Mouse (Mus musculus) liver, embryonic 15.5 days (tissue): ENCODE measurements around the gene Krtap15. TPM values are rescaled to one million over a fixed set of nuclear protein-coding genes. Genes with fewer than 3 reads are reported as not detected.

Source experiments
- ATAC-seq: fragments of 200-750 bp; cut with Nextera tagmentation; 2 replicates; pipeline ENCODE4 v1.8.0; 2017; ENCODE audit warnings: moderate number of reproducible peaks, mild to moderate bottlenecking, moderate library complexity; ENCODE audit not compliant: insufficient read depth
- H3K27ac ChIP-seq: fragments of 300-500 bp; sonication (generic); replicated peaks from 2 replicates; pipeline ENCODE4 v1.5.1; 2015; ENCODE audit warnings: mild to moderate bottlenecking, inconsistent platforms
- H3K27me3 ChIP-seq: fragments of 300-500 bp; sonication (generic); 2 replicates; pipeline ENCODE4 v1.6.1; 2015; ENCODE audit warnings: mild to moderate bottlenecking, inconsistent platforms
- H3K36me3 ChIP-seq: fragments of 300-500 bp; sonication (generic); replicated peaks from 2 replicates; pipeline ENCODE4 v1.6.1; 2015; ENCODE audit warnings: moderate library complexity, mild to moderate bottlenecking, inconsistent platforms
- H3K4me1 ChIP-seq: fragments of 300-500 bp; sonication (generic); replicated peaks from 2 replicates; pipeline ENCODE4 v1.6.1; 2015; ENCODE audit warnings: inconsistent platforms
- H3K4me2 ChIP-seq: fragments of 300-500 bp; sonication (generic); 2 replicates; pipeline ENCODE4 v1.6.1; 2015; ENCODE audit warnings: moderate library complexity, mild to moderate bottlenecking, inconsistent platforms
- H3K4me3 ChIP-seq: fragments of 300-500 bp; sonication (generic); replicated peaks from 2 replicates; pipeline ENCODE4 v1.5.1; 2015; ENCODE audit warnings: mild to moderate bottlenecking, inconsistent platforms
- H3K9ac ChIP-seq: fragments of 300-500 bp; sonication (generic); 2 replicates; pipeline ENCODE4 v1.6.1; 2015; ENCODE audit warnings: moderate library complexity, mild to moderate bottlenecking, inconsistent platforms
- H3K9me3 ChIP-seq: fragments of 300-500 bp; sonication (generic); replicated peaks from 2 replicates; pipeline ENCODE4 v1.6.1; 2016; ENCODE audit warnings: inconsistent platforms
- WGBS: fragments of 180-500 bp; shearing (Covaris S2); methylation state at CpG from one replicate; pipeline ENCODE4 v1.1.7; 2015; ENCODE audit warnings: mixed read lengths; ENCODE audit not compliant: insufficient replicate concordance; 5-methylcytosine and 5-hydroxymethylcytosine counted together
- polyA plus RNA-seq: library from polyadenylated mRNA; unstranded; fragments of >200 nt; fragmentation: Nextera tagmentation; extraction: Ambion mirVana; gene quantifications from 2 replicates; pipeline ENCODE4 v1.2.1, GENCODE M21; 2015

The Krtap15 gene
- polyA plus RNA-seq, 1 experiment from 2014 or later: not detected

- H3K27ac ChIP-seq: no peak overlapping the region
- ATAC-seq: no peak
- WGBS: 61% methylated on average over 4 of the region's 4 CpGs
- H3K9me3 ChIP-seq: no peaks in the 10 kb centered on the region
- H3K27me3 ChIP-seq: no peaks in the 10 kb centered on the region
- H3K4me3 ChIP-seq: no peak overlapping the region
- H3K4me2 ChIP-seq: no peak overlapping the region
- no peaks in the 10 kb centered on the region for H3K4me1 ChIP-seq
- H3K9ac ChIP-seq: no peak overlapping the region
- no peaks in the 10 kb centered on the region for H3K36me3 ChIP-seq
Observed at GRCm38 (mm10) chr16:88864887-88865407, 44.9 kb downstream of the Krtap15 start.

GRCm38 (mm10) chr16:88869311-88869710, 49.3 kb downstream of the Krtap15 start, which contains the start of gene Krtap19-1:
Krtap19-1 (minus strand) TSS chr16:88869411.
- Histone ChIP-seq H3K36me3 (no peaks in the 10 kb centered on the region), H3K9ac (no peak within 1 kb of the TSS), H3K9me3 (no peaks in the 10 kb centered on the region), H3K27ac (no peak within 1 kb of the TSS), H3K4me2 (no peak within 1 kb of the TSS), H3K4me1 (no peaks in the 10 kb centered on the region), H3K27me3 (no peaks in the 10 kb centered on the region), H3K4me3 (no peak within 1 kb of the TSS)
- ATAC-seq: no peak
- WGBS: 71% methylated on average over 6 of the region's 6 CpGs

- H3K9me3 ChIP-seq: no peaks in the 10 kb centered on the region
- no peak within 1 kb of the TSS for H3K9ac ChIP-seq
- H3K4me1 ChIP-seq: no peaks in the 10 kb centered on the region
- H3K27ac ChIP-seq: no peak within 1 kb of the TSS
- no peaks in the 10 kb centered on the region for H3K27me3 ChIP-seq
- 89% methylated on average over 3 of the region's 3 CpGs for WGBS
- no peak within 1 kb of the TSS for H3K4me3 ChIP-seq
- no peak within 1 kb of the TSS for H3K4me2 ChIP-seq
- H3K36me3 ChIP-seq: no peaks in the 10 kb centered on the region
- ATAC-seq: no peak
Observed at GRCm38 (mm10) chr16:88874169-88874568, 54.2 kb downstream of the Krtap15 start, which contains the start of gene Krtap19-2. Krtap19-2 (minus strand) TSS chr16:88874269.

- H3K4me1 ChIP-seq: no peaks in the 10 kb centered on the region
- no peak within 1 kb of the TSS for H3K27ac ChIP-seq
- ATAC-seq: no peak
- H3K4me3 ChIP-seq: no peak within 1 kb of the TSS
- H3K9ac ChIP-seq: no peak within 1 kb of the TSS
- H3K36me3 ChIP-seq: no peaks in the 10 kb centered on the region
- no peaks in the 10 kb centered on the region for H3K27me3 ChIP-seq
- no peaks in the 10 kb centered on the region for H3K9me3 ChIP-seq
- no peak within 1 kb of the TSS for H3K4me2 ChIP-seq
- WGBS: 62% methylated on average over 2 of the region's 2 CpGs
Observed at GRCm38 (mm10) chr16:88877938-88878337, 57.9 kb downstream of the Krtap15 start, which contains the start of gene Krtap19-3. Krtap19-3 (minus strand) TSS chr16:88878038.

Other genes with a start within 250 kb of the Krtap15 start
- gene Krtap24-1, start 207.9 kb upstream of the Krtap15 start, polyA plus RNA-seq: not detected in 2 replicates
- gene 2310079G19Rik, start 192.5 kb upstream of the Krtap15 start, polyA plus RNA-seq: not detected in 2 replicates
- gene Krtap26-1, start 172.4 kb upstream of the Krtap15 start, polyA plus RNA-seq: not detected in 2 replicates
- not detected in 2 replicates for gene Krtap27-1, start 148.5 kb upstream of the Krtap15 start, polyA plus RNA-seq
- gene 2310061N02Rik, start 112.3 kb upstream of the Krtap15 start, polyA plus RNA-seq: not detected in 2 replicates
- not detected in 2 replicates for gene Krtap13-1, start 91.4 kb upstream of the Krtap15 start, polyA plus RNA-seq
- gene Krtap13, start 68.6 kb upstream of the Krtap15 start, polyA plus RNA-seq: 0.31 TPM in 1 of 2 replicates, not detected in the other
- gene 2310034C09Rik, start 61.4 kb upstream of the Krtap15 start, polyA plus RNA-seq: 0.29 TPM in 1 of 2 replicates, not detected in the other
- gene 2310057N15Rik, start 46.0 kb upstream of the Krtap15 start, polyA plus RNA-seq: not detected in 2 replicates
- not detected in 2 replicates for gene Gm5965, start 42.3 kb upstream of the Krtap15 start, polyA plus RNA-seq
- gene Gm20741, start 8.0 kb upstream of the Krtap15 start, polyA plus RNA-seq: 0.21 TPM in 1 of 2 replicates, not detected in the other
- not detected in 2 replicates for gene Krtap14, start 5.9 kb downstream of the Krtap15 start, polyA plus RNA-seq
- gene Krtap19-1, start 49.2 kb downstream of the Krtap15 start, polyA plus RNA-seq: not detected in 2 replicates
- not detected in 2 replicates for gene Krtap19-2, start 54.1 kb downstream of the Krtap15 start, polyA plus RNA-seq
- not detected in 2 replicates for gene Krtap19-3, start 57.8 kb downstream of the Krtap15 start, polyA plus RNA-seq
- not detected in 2 replicates for gene Krtap19-4, start 64.9 kb downstream of the Krtap15 start, polyA plus RNA-seq
- gene Krtap19-5, start 76.2 kb downstream of the Krtap15 start, polyA plus RNA-seq: not detected in 2 replicates
- not detected in 2 replicates for gene Krtap19-9b, start 112.0 kb downstream of the Krtap15 start, polyA plus RNA-seq
- not detected in 2 replicates for gene Krtap16-3, start 142.7 kb downstream of the Krtap15 start, polyA plus RNA-seq
- not detected in 2 replicates for gene Krtap22-2, start 190.5 kb downstream of the Krtap15 start, polyA plus RNA-seq
- gene Gm10229, start 195.1 kb downstream of the Krtap15 start, polyA plus RNA-seq: not detected in 2 replicates
- not detected in 2 replicates for gene Krtap6-1, start 211.5 kb downstream of the Krtap15 start, polyA plus RNA-seq
- not detected in 2 replicates for gene Gm10228, start 221.3 kb downstream of the Krtap15 start, polyA plus RNA-seq
- not detected in 2 replicates for gene Krtap6-5, start 227.7 kb downstream of the Krtap15 start, polyA plus RNA-seq
- not detected in 2 replicates for gene 1110025L11Rik, start 243.8 kb downstream of the Krtap15 start, polyA plus RNA-seq